Mouse (Mus musculus) limb, embryonic 13.5 days (tissue): ENCODE measurements at regions not wholly inside any gene's neighbourhood (a gene's known extent, or its start where the extent isn't known, plus 50 kb on each side); places are given as distances from the start of the nearest gene placed in this dataset.

ENCODE experiments used
- ATAC-seq: fragments of 200-750 bp; cut with Nextera tagmentation; 2 replicates; pipeline ENCODE4 v1.8.0; 2017; ENCODE audit warnings: low read depth, moderate number of reproducible peaks, moderate TSS enrichment; ENCODE audit not compliant: low FRiP score
- H3K27ac ChIP-seq: fragments of 300-500 bp; sonication (generic); 2 replicates; pipeline ENCODE4 v1.5.1; 2015; ENCODE audit warnings: inconsistent platforms, mild to moderate bottlenecking, moderate library complexity
- H3K27me3 ChIP-seq: fragments of 300-500 bp; sonication (generic); 2 replicates; pipeline ENCODE4 v1.6.1; 2015; ENCODE audit warnings: mild to moderate bottlenecking, inconsistent platforms
- H3K36me3 ChIP-seq: fragments of 300-500 bp; sonication (generic); 2 replicates; pipeline ENCODE4 v1.6.1; 2015; ENCODE audit warnings: inconsistent platforms, mild to moderate bottlenecking, moderate library complexity
- H3K4me1 ChIP-seq: fragments of 300-500 bp; sonication (generic); 2 replicates; pipeline ENCODE4 v1.6.1; 2015; ENCODE audit warnings: inconsistent platforms
- H3K4me2 ChIP-seq: fragments of 300-500 bp; sonication (generic); replicated peaks from 2 replicates; pipeline ENCODE4 v1.6.1; 2015; ENCODE audit warnings: inconsistent platforms, mild to moderate bottlenecking, moderate library complexity
- H3K4me3 ChIP-seq: fragments of 300-500 bp; sonication (generic); 2 replicates; pipeline ENCODE4 v1.5.1; 2015; ENCODE audit warnings: moderate library complexity, mild to moderate bottlenecking, inconsistent platforms
- H3K9ac ChIP-seq: fragments of 300-500 bp; sonication (generic); 2 replicates; pipeline ENCODE4 v1.6.1; 2015; ENCODE audit warnings: mild to moderate bottlenecking, inconsistent platforms
- H3K9me3 ChIP-seq: fragments of 300-500 bp; sonication (generic); 2 replicates; pipeline ENCODE4 v1.6.1; 2016; ENCODE audit warnings: inconsistent platforms
- WGBS: fragments of 180-500 bp; shearing (Covaris S2); methylation state at CpG from one replicate; pipeline ENCODE4 v1.1.7; 2015; 5-methylcytosine and 5-hydroxymethylcytosine counted together

GRCm38 (mm10) chr1:73570944-73571343, 553.3 kb downstream of the Tns1 start:
- WGBS: 80% methylated on average over 3 of the region's 3 CpGs
- Histone ChIP-seq H3K27me3 (no peaks in the 10 kb centered on the region), H3K4me3 (no peak overlapping the region), H3K9me3 (no peaks in the 10 kb centered on the region), H3K9ac (no peak overlapping the region), H3K4me2 (no peak overlapping the region), H3K27ac (no peak overlapping the region), H3K4me1 (peaks cover 15% of the 10 kb centered on the region), H3K36me3 (no peaks in the 10 kb centered on the region)
- no peak for ATAC-seq

- WGBS: 84% methylated on average over 3 of the region's 3 CpGs
- H3K9ac ChIP-seq: no peak overlapping the region
- H3K4me3 ChIP-seq: no peak overlapping the region
- no peak for ATAC-seq
- no peaks in the 10 kb centered on the region for H3K27me3 ChIP-seq
- no peak overlapping the region; the same call in 1 of the 2 replicates for H3K27ac ChIP-seq
- no peak overlapping the region for H3K4me2 ChIP-seq
- no peaks in the 10 kb centered on the region for H3K9me3 ChIP-seq
- H3K36me3 ChIP-seq: no peaks in the 10 kb centered on the region
- peaks cover 10% of the 10 kb centered on the region for H3K4me1 ChIP-seq
These were observed 551.1 kb upstream of the Tnp1 start for GRCm38 (mm10) chr1:73566770-73567169.

- Histone ChIP-seq H3K9me3 (no peaks in the 10 kb centered on the region), H3K4me1 (no peaks in the 10 kb centered on the region), H3K27me3 (no peaks in the 10 kb centered on the region), H3K4me2 (no peak overlapping the region), H3K9ac (no peak overlapping the region), H3K4me3 (no peak overlapping the region), H3K27ac (no peak overlapping the region), H3K36me3 (no peaks in the 10 kb centered on the region)
- WGBS: 91% methylated on average over 1 of the region's 1 CpGs
- no peak for ATAC-seq
These were observed 544.9 kb upstream of the Tnp1 start for GRCm38 (mm10) chr1:73560594-73560993.

GRCm38 (mm10) chr1:73547877-73548276, 532.2 kb upstream of the Tnp1 start:
- ATAC-seq: no peak

GRCm38 (mm10) chr1:73545401-73545800, 529.7 kb upstream of the Tnp1 start:
- 60% methylated on average over 6 of the region's 6 CpGs for WGBS
- Histone ChIP-seq H3K9ac (no peak overlapping the region), H3K4me3 (no peak overlapping the region), H3K27me3 (no peaks in the 10 kb centered on the region), H3K9me3 (no peaks in the 10 kb centered on the region), H3K27ac (no peak overlapping the region), H3K4me1 (peaks cover 11% of the 10 kb centered on the region), H3K4me2 (no peak overlapping the region), H3K36me3 (no peaks in the 10 kb centered on the region)
- ATAC-seq: no peak

More at GRCm38 (mm10) chr1:73547877-73548276, 532.2 kb upstream of the Tnp1 start:
- Histone ChIP-seq H3K4me1 (no peaks in the 10 kb centered on the region), H3K9ac (no peak overlapping the region), H3K36me3 (no peaks in the 10 kb centered on the region), H3K4me3 (no peak overlapping the region), H3K4me2 (no peak overlapping the region), H3K27ac (no peak overlapping the region), H3K27me3 (no peaks in the 10 kb centered on the region), H3K9me3 (no peaks in the 10 kb centered on the region)
- WGBS: 71% methylated on average over 3 of the region's 3 CpGs

GRCm38 (mm10) chr1:73541371-73541770, 525.7 kb upstream of the Tnp1 start:
- H3K9me3 ChIP-seq: no peaks in the 10 kb centered on the region
- no peaks in the 10 kb centered on the region for H3K27me3 ChIP-seq
- no peak overlapping the region for H3K4me3 ChIP-seq
- 18% methylated on average over 5 of the region's 5 CpGs for WGBS
- no peak overlapping the region for H3K27ac ChIP-seq
- peaks cover 28% of the 10 kb centered on the region for H3K4me1 ChIP-seq
- H3K9ac ChIP-seq: no peak overlapping the region
- ATAC-seq: no peak
- H3K4me2 ChIP-seq: no peak overlapping the region
- no peaks in the 10 kb centered on the region for H3K36me3 ChIP-seq

GRCm38 (mm10) chr1:73538420-73538871, 522.7 kb upstream of the Tnp1 start:
- peak overlapping the region; percentile 63 for H3K27ac ChIP-seq
- WGBS: 37% methylated on average over 2 of the region's 2 CpGs
- no peaks in the 10 kb centered on the region for H3K27me3 ChIP-seq
- no peak overlapping the region for H3K4me3 ChIP-seq
- no peak overlapping the region for H3K4me2 ChIP-seq
- no peaks in the 10 kb centered on the region for H3K36me3 ChIP-seq
- no peaks in the 10 kb centered on the region for H3K9me3 ChIP-seq
- H3K4me1 ChIP-seq: peaks cover 28% of the 10 kb centered on the region
- peak; percentile 87 for ATAC-seq
- no peak overlapping the region for H3K9ac ChIP-seq

GRCm38 (mm10) chr1:73535726-73536265, 520.1 kb upstream of the Tnp1 start:
- Histone ChIP-seq H3K4me3 (no peak overlapping the region), H3K36me3 (no peaks in the 10 kb centered on the region), H3K27me3 (no peaks in the 10 kb centered on the region), H3K4me2 (no peak overlapping the region), H3K9me3 (no peaks in the 10 kb centered on the region), H3K9ac (no peak overlapping the region), H3K4me1 (peaks cover 17% of the 10 kb centered on the region), H3K27ac (no peak overlapping the region)
- 87% methylated on average over 4 of the region's 4 CpGs for whole genome bisulfite sequencing
- no peak for ATAC-seq

- WGBS: 85% methylated on average over 3 of the region's 3 CpGs
- H3K4me2 ChIP-seq: no peak overlapping the region
- ATAC-seq: no peak
These were observed 517.8 kb upstream of the Tnp1 start for GRCm38 (mm10) chr1:73533526-73533925.

GRCm38 (mm10) chr1:73532316-73532715, 516.6 kb upstream of the Tnp1 start:
- H3K9ac ChIP-seq: no peak overlapping the region
- H3K4me2 ChIP-seq: no peak overlapping the region
- H3K9me3 ChIP-seq: no peaks in the 10 kb centered on the region
- H3K4me3 ChIP-seq: no peak overlapping the region
- H3K27me3 ChIP-seq: no peaks in the 10 kb centered on the region
- H3K27ac ChIP-seq: no peak overlapping the region
- H3K36me3 ChIP-seq: no peaks in the 10 kb centered on the region
- 83% methylated on average over 4 of the region's 4 CpGs for WGBS
- peaks cover 5% of the 10 kb centered on the region; the same call in 1 of the 2 replicates for H3K4me1 ChIP-seq
- no peak for ATAC-seq

More at GRCm38 (mm10) chr1:73533526-73533925, 517.8 kb upstream of the Tnp1 start:
- H3K9ac ChIP-seq: no peak overlapping the region
- H3K27ac ChIP-seq: no peak overlapping the region
- peaks cover 13% of the 10 kb centered on the region for H3K4me1 ChIP-seq
- no peaks in the 10 kb centered on the region for H3K9me3 ChIP-seq
- no peaks in the 10 kb centered on the region for H3K27me3 ChIP-seq
- H3K4me3 ChIP-seq: no peak overlapping the region
- H3K36me3 ChIP-seq: no peaks in the 10 kb centered on the region

GRCm38 (mm10) chr1:73531831-73532230, 516.1 kb upstream of the Tnp1 start:
- no peak overlapping the region for H3K9ac ChIP-seq
- no peak overlapping the region for H3K27ac ChIP-seq
- 70% methylated on average over 3 of the region's 3 CpGs for WGBS
- no peaks in the 10 kb centered on the region for H3K36me3 ChIP-seq
- H3K4me1 ChIP-seq: peaks cover 5% of the 10 kb centered on the region; the same call in 1 of the 2 replicates
- H3K9me3 ChIP-seq: no peaks in the 10 kb centered on the region
- no peak for ATAC-seq
- H3K27me3 ChIP-seq: no peaks in the 10 kb centered on the region
- H3K4me3 ChIP-seq: no peak overlapping the region
- H3K4me2 ChIP-seq: no peak overlapping the region

GRCm38 (mm10) chr1:73530326-73530725, 514.6 kb upstream of the Tnp1 start:
- 33% methylated on average over 2 of the region's 2 CpGs for WGBS
- no peak for ATAC-seq

GRCm38 (mm10) chr1:73528623-73529022, 512.9 kb upstream of the Tnp1 start:
- Histone ChIP-seq H3K27me3 (no peaks in the 10 kb centered on the region), H3K36me3 (no peaks in the 10 kb centered on the region), H3K4me1 (peaks cover 13% of the 10 kb centered on the region; the same call in 1 of the 2 replicates), H3K27ac (no peak overlapping the region), H3K4me3 (no peak overlapping the region), H3K9ac (no peak overlapping the region), H3K9me3 (no peaks in the 10 kb centered on the region), H3K4me2 (no peak overlapping the region)
- 87% methylated on average over 1 of the region's 1 CpGs for WGBS
- no peak for ATAC-seq

More at GRCm38 (mm10) chr1:73530326-73530725, 514.6 kb upstream of the Tnp1 start:
- H3K4me2 ChIP-seq: no peak overlapping the region
- peaks cover 7% of the 10 kb centered on the region; the same call in 1 of the 2 replicates for H3K4me1 ChIP-seq
- no peaks in the 10 kb centered on the region for H3K9me3 ChIP-seq
- H3K27ac ChIP-seq: no peak overlapping the region
- no peaks in the 10 kb centered on the region for H3K36me3 ChIP-seq
- no peak overlapping the region for H3K4me3 ChIP-seq
- no peaks in the 10 kb centered on the region for H3K27me3 ChIP-seq
- H3K9ac ChIP-seq: no peak overlapping the region
